Mouse (Mus musculus) lung, adult 2 months (tissue): Measurements from ENCODE around the gene Vsig2.

Source experiments
- CTCF ChIP-seq: fragments of 200-500 bp; IDR thresholded peaks from 2 replicates; pipeline ENCODE4 v1.5.1; 2011; ENCODE audit warnings: mild to moderate bottlenecking, low read length, control low read depth; ENCODE audit not compliant: insufficient read depth
- POLR2A ChIP-seq: fragments of 200-500 bp; IDR thresholded peaks from 2 replicates; pipeline ENCODE4 v1.6.1; 2011; ENCODE audit warnings: low read depth, mild to moderate bottlenecking, control low read depth, low read length, borderline replicate concordance; ENCODE audit errors: extremely low read depth

DNA sequence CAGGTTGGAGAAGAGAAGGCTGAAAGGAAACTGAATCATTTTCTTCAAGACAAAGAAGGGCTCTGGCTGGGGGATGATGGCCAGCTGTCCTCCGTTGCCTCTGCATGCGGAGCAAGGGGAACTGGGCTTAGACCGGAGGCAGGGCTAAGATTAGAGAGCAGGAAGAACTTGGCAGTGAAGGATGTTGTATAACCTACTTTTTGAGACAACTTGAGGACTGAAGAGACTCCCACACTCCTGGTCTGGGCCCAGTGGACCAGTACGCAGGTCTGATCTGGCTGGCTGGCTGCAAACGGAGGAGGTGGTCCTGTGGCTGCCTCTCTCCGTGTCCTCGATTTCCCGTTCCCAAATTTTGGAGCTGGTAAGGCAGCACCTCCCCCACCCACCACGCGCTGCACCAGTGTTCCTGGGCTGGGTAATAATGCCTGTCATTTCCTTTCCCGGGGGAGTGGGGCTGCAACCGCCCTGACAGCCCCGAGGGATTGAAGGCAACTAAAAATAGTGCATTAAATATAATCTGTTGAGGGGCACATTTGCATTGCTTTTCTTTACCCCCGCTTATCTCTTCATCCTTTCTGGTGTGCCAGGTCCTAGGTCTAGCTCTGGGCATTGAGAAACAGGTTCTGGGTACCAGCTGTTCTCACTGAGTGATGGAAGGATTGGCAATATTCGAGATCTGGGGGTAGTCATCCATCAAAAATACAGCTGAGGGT, 29.0 kb downstream of the Vsig2 start:
- TF ChIP-seq CTCF = no peak
- TF ChIP-seq POLR2A = no peak
